Comparison of ENCODE assay signal across 7 mouse cellular contexts in the genomic region with DNA sequence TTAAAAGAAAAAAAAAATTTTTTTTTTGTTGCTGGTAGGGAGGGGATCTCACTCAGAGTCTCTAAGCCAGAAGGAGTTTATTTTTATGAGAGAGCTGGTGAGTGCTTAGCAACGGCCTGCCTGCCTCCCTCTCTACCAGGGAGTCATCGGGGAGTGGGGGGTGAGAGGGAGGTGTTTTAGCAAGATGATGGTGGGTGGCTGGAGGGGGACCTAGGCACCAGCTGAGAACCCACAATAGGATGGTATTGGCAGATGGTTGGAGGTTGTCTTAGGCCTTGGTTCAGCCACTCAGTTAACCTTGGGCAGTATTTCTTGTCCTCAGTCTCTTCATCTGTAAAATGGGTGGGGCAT. TPM values are rescaled to one million over a fixed set of nuclear protein-coding genes. Genes with fewer than 3 reads are reported as not detected.
DNase-seq lines count a peak whose midpoint lies in the region; ATAC-seq lines count a peak whose summit lies in the region.

No protein-coding gene starts in this region.

- H3K4me3 ChIP-seq in liver, embryonic 11.5 days (ENCODE audit: low read depth, low read length) = peak overlapping the region; percentile 93
- H3K4me3 ChIP-seq in forebrain, embryonic 10.5 days = peak overlapping the region; percentile 75
- H3K4me3 ChIP-seq in intestine, embryonic 16.5 days (ENCODE audit: low read length) = peak overlapping the region; percentile 97
- peak overlapping the region; percentile 85; the same call in 1 of the 2 replicates for H3K4me3 ChIP-seq in midbrain, embryonic 11.5 days (ENCODE audit: low read depth, low read length)

- peaks cover 41% of the 10 kb centered on the region for H3K4me1 ChIP-seq in liver, embryonic 11.5 days (replicated peaks; ENCODE audit: control insufficient read depth, insufficient read depth, low read length)
- H3K4me1 ChIP-seq in forebrain, embryonic 10.5 days = peaks cover 64% of the 10 kb centered on the region
- peaks cover 45% of the 10 kb centered on the region for H3K4me1 ChIP-seq in intestine, embryonic 16.5 days (ENCODE audit: control insufficient read depth, insufficient read depth, low read length)
- peaks cover 18% of the 10 kb centered on the region for H3K4me1 ChIP-seq in midbrain, embryonic 11.5 days (ENCODE audit: control insufficient read depth, insufficient read depth, low read length)

- H3K4me2 ChIP-seq in liver, embryonic 11.5 days = peak overlapping the region; percentile 98
- peak overlapping the region; percentile 88 for H3K4me2 ChIP-seq in intestine, embryonic 16.5 days (ENCODE audit: low read depth, low read length)
- H3K4me2 ChIP-seq in midbrain, embryonic 11.5 days = peak overlapping the region; percentile 81

- no peak overlapping the region for H3K9ac ChIP-seq in liver, embryonic 11.5 days (ENCODE audit: low read depth, low read length)
- peak overlapping the region; percentile 96 for H3K9ac ChIP-seq in intestine, embryonic 16.5 days (ENCODE audit: low read depth, low read length)
- H3K9ac ChIP-seq in midbrain, embryonic 11.5 days (ENCODE audit: low read length) = peak overlapping the region; percentile 88

- H3K9me3 ChIP-seq in liver, embryonic 11.5 days (ENCODE audit: control insufficient read depth, low read length) = no peaks in the 10 kb centered on the region
- H3K9me3 ChIP-seq in forebrain, embryonic 10.5 days = no peaks in the 10 kb centered on the region
- H3K9me3 ChIP-seq in intestine, embryonic 16.5 days (ENCODE audit: control insufficient read depth, low read length) = no peaks in the 10 kb centered on the region
- no peaks in the 10 kb centered on the region for H3K9me3 ChIP-seq in midbrain, embryonic 11.5 days (ENCODE audit: control insufficient read depth, low read length)

- H3K27ac ChIP-seq in liver, embryonic 11.5 days (ENCODE audit: low read depth, low read length) = no peak overlapping the region
- peak overlapping the region; percentile 96; the same call in 1 of the 2 replicates for H3K27ac ChIP-seq in forebrain, embryonic 10.5 days
- peak overlapping the region; percentile 96 for H3K27ac ChIP-seq in intestine, embryonic 16.5 days (ENCODE audit: low read length)
- H3K27ac ChIP-seq in midbrain, embryonic 11.5 days (ENCODE audit: low read depth, low read length) = no peak overlapping the region

- H3K27me3 ChIP-seq in liver, embryonic 11.5 days (replicated peaks; ENCODE audit: control insufficient read depth, insufficient read depth, low read length) = no peaks in the 10 kb centered on the region
- H3K27me3 ChIP-seq in forebrain, embryonic 10.5 days (ENCODE audit: poor library complexity, severe bottlenecking) = no peaks in the 10 kb centered on the region
- H3K27me3 ChIP-seq in intestine, embryonic 16.5 days (replicated peaks; ENCODE audit: control insufficient read depth, insufficient read depth, low read length) = no peaks in the 10 kb centered on the region
- no peaks in the 10 kb centered on the region for H3K27me3 ChIP-seq in midbrain, embryonic 11.5 days (ENCODE audit: control insufficient read depth, insufficient read depth, low read length)

- H3K36me3 ChIP-seq in liver, embryonic 11.5 days (ENCODE audit: control insufficient read depth, insufficient read depth, low read length) = 0 out of 2 replicates have a peak, but pooled peaks cover 2% of the 10 kb centered on the region
- peaks cover 4% of the 10 kb centered on the region for H3K36me3 ChIP-seq in forebrain, embryonic 10.5 days (replicated peaks)
- no peaks in the 10 kb centered on the region for H3K36me3 ChIP-seq in intestine, embryonic 16.5 days (ENCODE audit: control insufficient read depth, insufficient read depth, low read length)
- H3K36me3 ChIP-seq in midbrain, embryonic 11.5 days (ENCODE audit: control insufficient read depth, insufficient read depth, low read length) = no peaks in the 10 kb centered on the region

- no peak for DNase-seq in liver, embryonic 11.5 days (ENCODE audit: low spot score)
- DNase-seq in liver = no peak
- DNase-seq in forebrain, embryonic 10.5 days (ENCODE audit: extremely low spot score, low spot score) = no peak
- DNase-seq in midbrain, embryonic 11.5 days (ENCODE audit: low spot score, missing footprints) = no peak
- DNase-seq in urinary bladder, postnatal 36 days (ENCODE audit: low spot score in 2 of 2) = no peak

- no peak for ATAC-seq in liver, embryonic 11.5 days (replicated peaks; ENCODE audit: low FRiP score)
- ATAC-seq in intestine, embryonic 16.5 days = no peak
- no peak for ATAC-seq in midbrain, embryonic 11.5 days (ENCODE audit: low FRiP score)
- ATAC-seq in erythroid progenitor cell, adult 5-6 weeks (replicated peaks; ENCODE audit: low FRiP score, poor library complexity, severe bottlenecking) = no peak

- WGBS in liver, embryonic 11.5 days = 26% methylated on average over 2 of the region's 2 CpGs
- 71% methylated on average over 2 of the region's 2 CpGs for WGBS in forebrain, embryonic 10.5 days
- 5% methylated on average over 2 of the region's 2 CpGs for WGBS in intestine, embryonic 16.5 days
- 57% methylated on average over 2 of the region's 2 CpGs for WGBS in midbrain, embryonic 11.5 days

RNA-seq across cellular contexts. Expression of gene Slc6a6, which starts 1.7 kb away (rescaled TPM):
- polyA plus RNA-seq in liver, embryonic 11.5 days (2014; fragmentation: Nextera tagmentation; extraction: Ambion mirVana) = 30.3 and 33.2 TPM in 2 replicates
- polyA plus RNA-seq in forebrain, embryonic 10.5 days (2016; fragmentation: Nextera tagmentation; extraction: Ambion mirVana) = 42.4 and 47.0 TPM in 2 replicates
- polyA plus RNA-seq in intestine, embryonic 16.5 days (2015; fragmentation: Nextera tagmentation; extraction: Ambion mirVana) = 103 and 104 TPM in 2 replicates
- 43.6 and 45.6 TPM in 2 replicates for polyA plus RNA-seq in midbrain, embryonic 11.5 days (2014; fragmentation: Nextera tagmentation; extraction: Ambion mirVana)
- 25.6 and 25.9 TPM in 2 replicates for total RNA-seq in erythroid progenitor cell, adult 5-6 weeks (2015; ENCODE audit: low replicate concordance)
- total RNA-seq in erythroid progenitor cell, adult 5-6 weeks (2017; ENCODE audit: low replicate concordance) = 9.8 and 10.9 TPM in 2 replicates

Comparison
In these comparisons a context has a peak if more than half of its experiments do, and no peak if none do; other contexts are left out.
1. H3K27ac ChIP-seq: peak in forebrain, embryonic 10.5 days (single experiment) and intestine, embryonic 16.5 days (single experiment); none in liver, embryonic 11.5 days (single experiment) and midbrain, embryonic 11.5 days (single experiment).
2. Peak in every context shown above with its lines, with median percentiles within 50 percentile points of each other: H3K4me2 ChIP-seq and H3K4me3 ChIP-seq.